Mouse (Mus musculus) retina, postnatal 7 days (tissue): Measurements from ENCODE around the gene Tfrc.
"Not testable (repeated sequence)": the region's sequence is repeated elsewhere in the genome, so short reads cannot be mapped to it uniquely, and the experiment has no call there.

ENCODE experiments used
- DNase-seq: peaks from one replicate; pipeline ENCODE4 v3.0.0-alpha.2; 2012; ENCODE audit warnings: low read depth, low spot score

The Tfrc gene

GRCm38 (mm10) chr16:32612052-32612451 is 3.3 kb downstream of the Tfrc start:
- no peak for DNase-seq

- DNase-seq: no peak
Measured at GRCm38 (mm10) chr16:32613269-32613834, 4.6 kb downstream of the Tfrc start.

- no peak for DNase-seq
Measured at GRCm38 (mm10) chr16:32614047-32614446, 5.3 kb downstream of the Tfrc start.

GRCm38 (mm10) chr16:32618946-32619345 is 10.2 kb downstream of the Tfrc start:
- no peak for DNase-seq

- no peak for DNase-seq
Measured at GRCm38 (mm10) chr16:32628140-32628539, 19.4 kb downstream of the Tfrc start.

- DNase-seq: no peak
Measured at GRCm38 (mm10) chr16:32632328-32632824, 23.7 kb downstream of the Tfrc start.

- no peak for DNase-seq
Measured at GRCm38 (mm10) chr16:32633486-32634012, 24.8 kb downstream of the Tfrc start.

- no peak for DNase-seq
Measured at GRCm38 (mm10) chr16:32634183-32634582, 25.5 kb downstream of the Tfrc start.

GRCm38 (mm10) chr16:32635314-32635713 is 26.6 kb downstream of the Tfrc start:
- DNase-seq: no peak

GRCm38 (mm10) chr16:32636331-32636730 is 27.6 kb downstream of the Tfrc start:
- no peak for DNase-seq

- DNase-seq: no peak
Measured at GRCm38 (mm10) chr16:32636871-32637521, 28.3 kb downstream of the Tfrc start.

- peak; percentile 84 for DNase-seq
Measured at GRCm38 (mm10) chr16:32638476-32638875, 29.8 kb downstream of the Tfrc start.

- DNase-seq: no peak
Measured at GRCm38 (mm10) chr16:32640096-32640495, 31.4 kb downstream of the Tfrc start.

GRCm38 (mm10) chr16:32640683-32641082 is 32.0 kb downstream of the Tfrc start:
- DNase-seq: not testable (repeated sequence)

- DNase-seq: no peak
Measured at GRCm38 (mm10) chr16:32641440-32642219, 32.9 kb downstream of the Tfrc start.

- DNase-seq: no peak
Measured at GRCm38 (mm10) chr16:32642280-32642679, 33.6 kb downstream of the Tfrc start.

- DNase-seq: peak; percentile 85
Measured at GRCm38 (mm10) chr16:32643661-32644061, 34.9 kb downstream of the Tfrc start, which contains the start of gene Tnk2. Gene Tnk2, plus strand, starts transcription at chr16:32643874.

GRCm38 (mm10) chr16:32644069-32644800 is 35.5 kb downstream of the Tfrc start:
- no peak for DNase-seq

GRCm38 (mm10) chr16:32644801-32645170 is 36.1 kb downstream of the Tfrc start:
- DNase-seq: no peak

GRCm38 (mm10) chr16:32645361-32645914 is 36.7 kb downstream of the Tfrc start:
- DNase-seq: no peak

- no peak for DNase-seq
Measured at GRCm38 (mm10) chr16:32646014-32646413, 37.3 kb downstream of the Tfrc start.
